Mouse (Mus musculus): ENCODE results near the gene Sarnp. TPM values are rescaled to one million over a fixed set of nuclear protein-coding genes. Genes with fewer than 3 reads are reported as not detected.

Gene Sarnp
- polyA plus RNA-seq, 1 experiment from 2014 or later = 223 TPM

DNA sequence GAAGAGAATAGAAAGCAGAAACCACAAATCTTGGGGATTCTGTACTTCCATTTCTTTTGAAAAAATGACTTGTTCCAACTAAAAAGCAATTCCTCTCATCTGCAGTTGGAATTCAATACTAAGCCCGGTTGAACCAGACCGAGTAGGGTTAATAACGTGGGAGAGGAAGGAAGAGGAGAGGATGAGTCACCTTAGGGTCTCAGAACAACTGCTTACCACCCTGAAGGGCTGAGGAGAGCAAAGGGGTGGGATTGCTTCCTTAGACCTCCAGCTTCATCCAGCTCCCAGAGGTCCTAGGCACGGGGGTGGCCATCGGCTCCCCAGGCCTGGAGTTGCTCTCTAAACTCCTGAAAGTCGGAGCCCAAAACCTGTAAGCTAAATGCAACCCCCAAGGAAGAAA is 13.8 kb upstream of the Sarnp start:
- Histone ChIP-seq H3K4me3 (ENCODE audit: low read depth, low read length) (peak overlapping the region; percentile 80), H3K9me3 (ENCODE audit: low read depth, low read length) (no peaks in the 10 kb centered on the region), H3K36me3 (ENCODE audit: insufficient read depth) (peaks cover 43% of the 10 kb centered on the region), H3K4me2 (peak overlapping the region; percentile 82), H3K4me1 (ENCODE audit: insufficient read depth) (peaks cover 18% of the 10 kb centered on the region), H3K9ac (peak overlapping the region; percentile 87), H3K27me3 (ENCODE audit: insufficient read depth, low read length) (no peaks in the 10 kb centered on the region), H3K27ac (ENCODE audit: low read depth) (peak overlapping the region; percentile 99)
- 7% methylated on average over 6 of the region's 6 CpGs for WGBS
- no peak for ATAC-seq (ENCODE audit: insufficient read depth)
- TF ChIP-seq CTCF (IDR thresholded peaks at IDR 0.05; ENCODE audit: low read depth) = no peak
- DNase-seq = peak; percentile 29

GRCm38 (mm10) chr10:128803771-128804270 is 13.3 kb upstream of the Sarnp start, which contains the start of gene Dnajc14:
Gene Dnajc14, plus strand, starts transcription at chr10:128804062.
- Histone ChIP-seq H3K9me3 (ENCODE audit: low read depth, low read length) (no peaks in the 10 kb centered on the region), H3K27me3 (ENCODE audit: insufficient read depth, low read length) (no peaks in the 10 kb centered on the region), H3K27ac (ENCODE audit: low read depth) (peak within 1 kb of the TSS; percentile 99), H3K4me2 (peak within 1 kb of the TSS; percentile 82), H3K9ac (peak within 1 kb of the TSS; percentile 87), H3K36me3 (ENCODE audit: insufficient read depth) (peaks cover 48% of the 10 kb centered on the region), H3K4me3 (ENCODE audit: low read depth, low read length) (peak within 1 kb of the TSS; percentile 80), H3K4me1 (ENCODE audit: insufficient read depth) (peaks cover 22% of the 10 kb centered on the region)
- peak; percentile 26 for ATAC-seq (ENCODE audit: insufficient read depth)
- 0% methylated on average over 14 of the region's 14 CpGs for whole genome bisulfite sequencing
- DNase-seq = peak; percentile 85
- no peak for TF ChIP-seq CTCF (IDR thresholded peaks at IDR 0.05; ENCODE audit: low read depth)

- peak; percentile 84 for DNase-seq
- H3K9ac ChIP-seq = peak within 1 kb of the TSS; percentile 87
- H3K27ac ChIP-seq (ENCODE audit: low read depth) = peak within 1 kb of the TSS; percentile 99
- peak; percentile 60 for ATAC-seq (ENCODE audit: insufficient read depth)
- H3K4me3 ChIP-seq (ENCODE audit: low read depth, low read length) = peak within 1 kb of the TSS; percentile 80
- WGBS = 1% methylated on average over 28 of the region's 28 CpGs
- TF ChIP-seq CTCF (IDR thresholded peaks at IDR 0.05; ENCODE audit: low read depth) = no peak
- H3K27me3 ChIP-seq (ENCODE audit: insufficient read depth, low read length) = no peaks in the 10 kb centered on the region
- H3K36me3 ChIP-seq (ENCODE audit: insufficient read depth) = peaks cover 48% of the 10 kb centered on the region
- peaks cover 27% of the 10 kb centered on the region for H3K4me1 ChIP-seq (ENCODE audit: insufficient read depth)
- H3K4me2 ChIP-seq = peak within 1 kb of the TSS; percentile 82
- no peaks in the 10 kb centered on the region for H3K9me3 ChIP-seq (ENCODE audit: low read depth, low read length)
These were observed 12.7 kb upstream of the Sarnp start, which contains the start of gene Tmem198b for GRCm38 (mm10) chr10:128804271-128805091. Gene Tmem198b, minus strand, starts transcription at chr10:128804370.

- Histone ChIP-seq H3K9ac (peak overlapping the region; percentile 87), H3K27me3 (ENCODE audit: insufficient read depth, low read length) (no peaks in the 10 kb centered on the region), H3K9me3 (ENCODE audit: low read depth, low read length) (no peaks in the 10 kb centered on the region), H3K4me2 (peak overlapping the region; percentile 82), H3K27ac (ENCODE audit: low read depth) (peak overlapping the region; percentile 99), H3K4me3 (ENCODE audit: low read depth, low read length) (peak overlapping the region; percentile 80), H3K4me1 (ENCODE audit: insufficient read depth) (peaks cover 27% of the 10 kb centered on the region), H3K36me3 (ENCODE audit: insufficient read depth) (peaks cover 41% of the 10 kb centered on the region)
- under 1% methylated on average over 69 of the region's 70 CpGs for WGBS
- DNase-seq = peak; percentile 98
- peak; percentile 94 for ATAC-seq (ENCODE audit: insufficient read depth)
- TF ChIP-seq CTCF (IDR thresholded peaks at IDR 0.05; ENCODE audit: low read depth) = peak; percentile 40
These were observed 11.8 kb upstream of the Sarnp start for GRCm38 (mm10) chr10:128805092-128806000.

GRCm38 (mm10) chr10:128806086-128806485 is 11.0 kb upstream of the Sarnp start:
- Histone ChIP-seq H3K4me2 (peak overlapping the region; percentile 82), H3K27ac (ENCODE audit: low read depth) (no peak overlapping the region), H3K4me3 (ENCODE audit: low read depth, low read length) (peak overlapping the region; percentile 80), H3K4me1 (ENCODE audit: insufficient read depth) (peaks cover 27% of the 10 kb centered on the region), H3K9ac (peak overlapping the region; percentile 87), H3K36me3 (ENCODE audit: insufficient read depth) (peaks cover 34% of the 10 kb centered on the region), H3K27me3 (ENCODE audit: insufficient read depth, low read length) (no peaks in the 10 kb centered on the region), H3K9me3 (ENCODE audit: low read depth, low read length) (no peaks in the 10 kb centered on the region)
- no peak for DNase-seq
- WGBS = 40% methylated on average over 6 of the region's 6 CpGs
- no peak for ATAC-seq (ENCODE audit: insufficient read depth)
- TF ChIP-seq CTCF (IDR thresholded peaks at IDR 0.05; ENCODE audit: low read depth) = no peak

DNA sequence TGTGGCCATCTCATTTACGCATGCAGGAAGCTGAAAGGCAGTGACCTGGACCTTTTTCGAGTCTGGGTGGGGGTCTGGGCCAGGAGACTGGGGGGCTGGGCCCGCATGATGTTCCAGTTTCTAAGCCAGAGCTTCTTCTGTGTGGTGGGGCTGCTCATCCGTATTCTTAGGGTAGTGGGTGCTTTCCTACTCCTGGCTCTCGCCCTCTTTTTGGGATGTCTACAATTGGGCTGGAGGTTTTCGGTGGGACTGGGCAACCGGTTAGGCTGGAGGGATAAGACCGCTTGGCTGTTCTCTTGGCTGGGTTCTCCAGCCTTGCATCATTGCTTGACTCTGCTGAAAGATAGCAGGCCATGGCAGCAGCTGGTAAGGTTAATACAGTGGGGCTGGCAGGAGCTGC is 10.1 kb upstream of the Sarnp start:
- peak overlapping the region; percentile 9 for H3K9ac ChIP-seq
- whole genome bisulfite sequencing = 92% methylated on average over 8 of the region's 8 CpGs
- TF ChIP-seq CTCF (IDR thresholded peaks at IDR 0.05; ENCODE audit: low read depth) = no peak
- peaks cover 26% of the 10 kb centered on the region for H3K36me3 ChIP-seq (ENCODE audit: insufficient read depth)
- ATAC-seq (ENCODE audit: insufficient read depth) (no peak), DNase-seq (no peak)
- no peak overlapping the region for H3K27ac ChIP-seq (ENCODE audit: low read depth)
- H3K4me2 ChIP-seq = peak overlapping the region; percentile 82
- no peaks in the 10 kb centered on the region for H3K9me3 ChIP-seq (ENCODE audit: low read depth, low read length)
- H3K4me3 ChIP-seq (ENCODE audit: low read depth, low read length) = peak overlapping the region; percentile 80
- no peaks in the 10 kb centered on the region for H3K27me3 ChIP-seq (ENCODE audit: insufficient read depth, low read length)
- peaks cover 27% of the 10 kb centered on the region for H3K4me1 ChIP-seq (ENCODE audit: insufficient read depth)
